Mouse (Mus musculus) hindbrain, embryonic 11.5 days (tissue): ENCODE results near the gene Otogl. TPM values are rescaled to one million over a fixed set of nuclear protein-coding genes. Genes with fewer than 3 reads are reported as not detected.

Experiments used
- ATAC-seq: fragments of 200-750 bp; cut with Nextera tagmentation; 2 replicates; pipeline ENCODE4 v1.8.0; 2017; ENCODE audit warnings: mild to moderate bottlenecking, moderate TSS enrichment, moderate library complexity; ENCODE audit not compliant: low FRiP score
- DNase-seq: peaks from one replicate; pipeline ENCODE4 v3.0.0-alpha.2; 2015; ENCODE audit warnings: low spot score
- H3K27ac ChIP-seq: fragments of 300-500 bp; sonication (generic); 2 replicates; pipeline ENCODE4 v1.5.1; 2014; ENCODE audit warnings: mild to moderate bottlenecking, low read depth, low read length
- H3K27me3 ChIP-seq: fragments of 300-500 bp; sonication (generic); 2 replicates; pipeline ENCODE4 v1.6.1; 2014; ENCODE audit warnings: mild to moderate bottlenecking, low read length, moderate library complexity, mixed read lengths; ENCODE audit not compliant: control insufficient read depth, insufficient read depth
- H3K36me3 ChIP-seq: fragments of 300-500 bp; sonication (generic); 2 replicates; pipeline ENCODE4 v1.6.1; 2014; ENCODE audit warnings: mild to moderate bottlenecking, low read length, moderate library complexity, mixed read lengths; ENCODE audit not compliant: control insufficient read depth, insufficient read depth
- H3K4me1 ChIP-seq: fragments of 300-500 bp; sonication (generic); replicated peaks from 2 replicates; pipeline ENCODE4 v1.6.1; 2014; ENCODE audit warnings: low read length, mixed read lengths; ENCODE audit not compliant: control insufficient read depth, insufficient read depth
- H3K4me2 ChIP-seq: fragments of 300-500 bp; sonication (generic); replicated peaks from 2 replicates; pipeline ENCODE4 v1.6.1; 2014; ENCODE audit warnings: mild to moderate bottlenecking, low read depth, low read length
- H3K4me3 ChIP-seq: fragments of 300-500 bp; sonication (generic); 2 replicates; pipeline ENCODE4 v1.5.1; 2014; ENCODE audit warnings: low read depth, low read length
- H3K9ac ChIP-seq: fragments of 300-500 bp; sonication (generic); 2 replicates; pipeline ENCODE4 v1.6.1; 2014; ENCODE audit warnings: low read depth, low read length
- H3K9me3 ChIP-seq: fragments of 300-500 bp; sonication (generic); 2 replicates; pipeline ENCODE4 v1.6.1; 2016; ENCODE audit warnings: low read length; ENCODE audit not compliant: control insufficient read depth
- WGBS: fragments of 180-500 bp; shearing (Covaris S2); extraction: QIAGEN DNeasy Blood & Tissue Kit; methylation state at CpG from one replicate; pipeline ENCODE4 v1.1.7; 2014; 5-methylcytosine and 5-hydroxymethylcytosine counted together
- polyA plus RNA-seq: library from polyadenylated mRNA; unstranded; fragments of >200 nt; fragmentation: Nextera tagmentation; extraction: Ambion mirVana; gene quantifications from 2 replicates; pipeline ENCODE4 v1.2.1, GENCODE M21; 2014

The Otogl gene
- polyA plus RNA-seq, 1 experiment from 2014 or later: 0.25 TPM

DNA sequence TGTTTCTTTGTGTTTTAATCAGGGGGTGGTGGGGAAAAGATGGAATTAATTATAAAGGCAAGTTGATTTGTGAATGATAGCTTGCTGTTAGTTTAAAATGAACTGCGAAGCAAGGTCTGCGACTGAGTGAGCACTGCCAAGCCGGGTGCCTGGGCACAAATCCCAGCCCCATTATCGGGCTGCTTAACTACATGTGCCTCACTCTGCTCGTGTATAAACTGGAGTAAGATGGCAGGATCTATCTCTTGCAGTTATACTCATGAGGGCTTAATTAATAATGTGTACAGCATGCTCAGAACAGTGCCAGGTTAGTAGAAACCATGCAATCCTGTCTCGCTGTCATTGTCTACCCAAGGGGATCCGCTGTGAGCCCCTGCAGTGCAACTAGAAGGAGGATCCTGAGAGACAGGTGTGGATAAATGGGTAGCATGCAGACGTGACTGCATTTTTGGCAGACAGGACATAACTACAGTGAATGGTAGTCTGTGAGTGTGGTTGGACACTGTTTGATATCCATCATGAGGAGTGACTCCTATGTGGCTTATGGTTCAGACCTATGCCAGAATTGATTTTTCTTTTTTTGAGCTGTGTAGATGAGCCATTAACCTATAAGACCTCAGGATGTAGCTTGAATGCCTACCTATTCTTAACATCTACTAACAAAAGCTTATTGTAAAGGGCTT, 51.6 kb downstream of the Otogl start:
- Histone ChIP-seq H3K4me1 (no peaks in the 10 kb centered on the region), H3K4me2 (no peak overlapping the region), H3K36me3 (no peaks in the 10 kb centered on the region), H3K4me3 (no peak overlapping the region), H3K9me3 (no peaks in the 10 kb centered on the region), H3K27ac (no peak overlapping the region), H3K27me3 (no peaks in the 10 kb centered on the region), H3K9ac (no peak overlapping the region)
- ATAC-seq (no peak), DNase-seq (no peak)
- 86% methylated on average over 8 of the region's 8 CpGs for WGBS

GRCm38 (mm10) chr10:107859220-107859619, 52.7 kb downstream of the Otogl start:
- no peak for DNase-seq
- H3K9me3 ChIP-seq: no peaks in the 10 kb centered on the region
- WGBS: 93% methylated on average over 3 of the region's 3 CpGs
- ATAC-seq: no peak
- no peaks in the 10 kb centered on the region for H3K27me3 ChIP-seq
- no peak overlapping the region for H3K27ac ChIP-seq
- H3K9ac ChIP-seq: no peak overlapping the region
- H3K4me2 ChIP-seq: no peak overlapping the region
- H3K36me3 ChIP-seq: no peaks in the 10 kb centered on the region
- no peaks in the 10 kb centered on the region for H3K4me1 ChIP-seq
- no peak overlapping the region for H3K4me3 ChIP-seq

- whole genome bisulfite sequencing: 35% methylated on average over 7 of the region's 7 CpGs
- ATAC-seq (peak; percentile 65; the same call in 1 of the 2 replicates), DNase-seq (peak; percentile 50)
- Histone ChIP-seq H3K27me3 (no peaks in the 10 kb centered on the region), H3K9me3 (no peaks in the 10 kb centered on the region), H3K4me3 (no peak overlapping the region), H3K36me3 (no peaks in the 10 kb centered on the region), H3K27ac (no peak overlapping the region), H3K9ac (no peak overlapping the region), H3K4me1 (no peaks in the 10 kb centered on the region), H3K4me2 (no peak overlapping the region)
Observed at GRCm38 (mm10) chr10:107858684-107859083, 53.2 kb downstream of the Otogl start.

DNA sequence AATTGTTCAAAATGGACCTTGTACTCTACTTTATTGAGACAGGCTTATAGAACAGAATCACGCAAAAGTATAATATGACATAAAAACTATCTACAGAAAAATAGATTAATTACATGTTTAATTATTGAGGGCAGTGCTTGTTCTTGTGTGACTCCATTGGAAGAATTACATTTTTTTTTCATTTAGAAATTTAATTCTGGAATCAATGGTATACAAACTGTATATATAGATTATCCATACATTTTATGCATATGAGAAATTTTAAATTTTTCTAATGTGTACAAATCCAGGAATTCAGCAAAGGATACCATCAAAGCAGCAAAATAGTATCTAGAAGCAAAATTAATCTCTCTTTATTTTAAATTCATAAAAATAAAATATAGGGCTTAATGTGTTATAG, 67.0 kb downstream of the Otogl start:
- H3K9me3 ChIP-seq: no peaks in the 10 kb centered on the region
- H3K4me3 ChIP-seq: no peak overlapping the region
- DNase-seq (no peak), ATAC-seq (no peak)
- no peak overlapping the region for H3K9ac ChIP-seq
- H3K27ac ChIP-seq: no peak overlapping the region
- H3K36me3 ChIP-seq: no peaks in the 10 kb centered on the region
- 98% methylated on average over 1 of the region's 1 CpGs for WGBS
- H3K27me3 ChIP-seq: no peaks in the 10 kb centered on the region
- no peaks in the 10 kb centered on the region for H3K4me1 ChIP-seq
- no peak overlapping the region for H3K4me2 ChIP-seq

DNA sequence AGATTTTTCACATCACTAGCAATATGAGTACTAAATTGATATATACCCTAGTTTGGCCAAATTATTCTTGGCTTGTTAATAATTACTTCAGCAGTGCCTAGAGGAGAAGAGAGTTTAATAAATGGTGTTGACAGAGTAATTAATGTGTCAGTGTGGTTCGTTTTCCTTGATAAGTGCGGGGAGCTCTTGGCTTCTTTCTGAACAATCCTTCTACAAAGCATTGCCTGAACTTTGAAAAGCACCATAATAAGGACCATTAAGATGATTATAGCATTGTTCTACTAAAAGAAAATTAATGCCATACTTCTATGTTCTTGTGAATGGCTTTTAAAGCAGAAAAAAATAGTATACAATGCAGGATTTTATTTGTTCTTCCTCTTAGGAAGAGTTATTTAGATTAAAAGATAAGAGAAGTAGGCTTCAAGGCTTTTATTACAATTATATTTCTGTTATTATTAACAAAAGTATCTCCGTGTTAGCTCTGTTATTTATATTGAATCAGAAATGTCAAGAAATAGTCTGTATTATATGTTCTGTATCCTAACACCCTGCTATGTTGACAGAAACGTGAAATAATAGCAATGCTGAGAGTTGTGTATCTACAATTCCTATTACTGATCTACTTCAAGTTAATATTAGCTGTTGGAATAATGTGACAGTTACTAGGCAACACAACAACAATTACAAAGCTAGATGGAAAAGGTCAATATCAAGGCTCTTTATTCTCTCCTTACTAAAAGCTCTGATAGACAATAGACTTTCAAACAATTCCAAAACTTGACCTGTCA, 77.3 kb downstream of the Otogl start:
- Histone ChIP-seq H3K4me2 (no peak overlapping the region), H3K4me3 (no peak overlapping the region), H3K9ac (no peak overlapping the region), H3K27me3 (no peaks in the 10 kb centered on the region), H3K27ac (no peak overlapping the region), H3K36me3 (no peaks in the 10 kb centered on the region), H3K9me3 (no peaks in the 10 kb centered on the region), H3K4me1 (no peaks in the 10 kb centered on the region)
- no peak for DNase-seq
- WGBS: 81% methylated on average over 4 of the region's 4 CpGs
- ATAC-seq: no peak

DNA sequence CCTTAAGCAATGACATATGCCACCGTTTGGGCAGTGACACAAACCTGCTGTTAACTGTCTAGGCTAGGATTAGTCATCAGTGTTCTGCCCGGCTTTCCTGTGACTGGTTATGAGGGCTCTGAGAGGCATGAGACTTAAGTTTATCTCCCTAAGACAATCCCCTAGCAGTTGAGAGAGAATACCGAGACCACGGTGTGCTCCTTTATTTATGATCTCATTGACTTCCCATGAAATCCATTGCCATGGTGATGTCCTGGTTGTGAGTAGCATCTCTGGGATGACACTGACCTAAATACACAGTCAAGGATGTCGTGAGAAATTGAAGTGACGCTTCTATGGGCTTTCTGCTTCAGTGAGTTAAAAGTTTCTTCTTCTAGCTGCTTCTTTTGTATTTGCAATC, 82.8 kb downstream of the Otogl start:
- Histone ChIP-seq H3K36me3 (no peaks in the 10 kb centered on the region), H3K9ac (no peak overlapping the region), H3K27ac (no peak overlapping the region), H3K4me1 (no peaks in the 10 kb centered on the region), H3K4me2 (no peak overlapping the region), H3K27me3 (no peaks in the 10 kb centered on the region), H3K4me3 (no peak overlapping the region), H3K9me3 (no peaks in the 10 kb centered on the region)
- ATAC-seq: no peak
- no peak for DNase-seq
- WGBS: 69% methylated on average over 6 of the region's 6 CpGs

DNA sequence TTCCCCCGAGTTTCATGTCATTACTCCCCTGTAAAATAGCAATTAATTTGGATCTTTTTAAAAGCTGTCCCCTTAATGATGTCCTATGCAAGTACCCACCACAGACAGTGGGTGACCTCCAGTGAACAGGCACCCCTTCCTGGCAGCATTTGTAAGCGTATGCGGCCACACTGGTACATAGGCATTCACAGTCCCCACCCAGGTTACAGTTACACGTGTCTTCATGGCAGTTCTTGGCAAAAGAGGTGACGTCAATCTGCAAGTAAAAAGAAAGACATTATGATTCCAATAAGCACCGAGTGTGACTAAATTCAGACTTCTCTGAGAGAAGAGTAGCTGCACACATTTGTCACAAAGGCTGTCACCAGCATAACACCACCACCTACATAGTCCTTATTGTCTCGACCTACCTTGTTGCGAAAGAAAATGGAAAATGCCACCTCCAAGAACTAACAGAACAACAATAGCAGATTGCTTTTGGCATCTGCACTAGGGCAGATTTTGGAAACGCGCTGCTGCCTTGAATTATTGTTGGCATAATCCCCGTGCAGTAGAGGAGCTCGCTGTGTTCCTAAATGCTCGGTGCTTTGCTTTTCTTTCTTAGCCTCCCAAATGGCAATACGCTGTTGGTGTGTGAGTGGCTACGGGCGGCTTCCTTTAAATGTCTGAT, 98.0 kb downstream of the Otogl start:
- 90% methylated on average over 16 of the region's 16 CpGs for WGBS
- H3K27ac ChIP-seq: no peak overlapping the region
- ATAC-seq: no peak
- H3K4me1 ChIP-seq: no peaks in the 10 kb centered on the region
- H3K36me3 ChIP-seq: no peaks in the 10 kb centered on the region
- no peak overlapping the region for H3K9ac ChIP-seq
- no peak overlapping the region for H3K4me3 ChIP-seq
- H3K27me3 ChIP-seq: no peaks in the 10 kb centered on the region
- DNase-seq: no peak
- no peaks in the 10 kb centered on the region for H3K9me3 ChIP-seq
- no peak overlapping the region for H3K4me2 ChIP-seq

- no peaks in the 10 kb centered on the region for H3K36me3 ChIP-seq
- no peak overlapping the region for H3K27ac ChIP-seq
- no peak for DNase-seq
- no peak overlapping the region for H3K9ac ChIP-seq
- WGBS: 81% methylated on average over 6 of the region's 6 CpGs
- ATAC-seq: no peak
- no peaks in the 10 kb centered on the region for H3K4me1 ChIP-seq
- no peaks in the 10 kb centered on the region for H3K27me3 ChIP-seq
- H3K4me2 ChIP-seq: no peak overlapping the region
- no peak overlapping the region for H3K4me3 ChIP-seq
- H3K9me3 ChIP-seq: no peaks in the 10 kb centered on the region
Observed at GRCm38 (mm10) chr10:107810649-107811398, 101.1 kb downstream of the Otogl start.
